Mouse (Mus musculus) erythroblast, adult 5-6 weeks (primary cell): Measurements from ENCODE around the gene Prom2. TPM values are rescaled to one million over a fixed set of nuclear protein-coding genes. Genes with fewer than 3 reads are reported as not detected.
A peak's percentile ranks its signal among the peaks of the same experiment; 100 is the strongest.

Experiments
- ATAC-seq: replicated peaks from 2 replicates; pipeline ENCODE4 v1.8.0; 2016; ENCODE audit warnings: moderate number of reproducible peaks, mild to moderate bottlenecking, moderate TSS enrichment, inconsistent platforms; ENCODE audit not compliant: poor library complexity, low FRiP score, severe bottlenecking
- total RNA-seq, 2 experiments: library from RNA; stranded (forward) in 1 of 2; stranded (reverse) in 1 of 2; fragments of 150-400 nt in 1 of 2; fragments of 200-764, 138-1000 nt in 1 of 2; gene quantifications; 2 replicates each; pipeline versions ENCODE4 v1.2.3 to v1.2.4; 2015 to 2017; ENCODE audit warnings: low replicate concordance in 2 of 2

The Prom2 gene
- total RNA-seq (2015; ENCODE audit: low replicate concordance) (not detected in 2 replicates), total RNA-seq (2017; ENCODE audit: low replicate concordance) (not detected in 2 replicates)

GRCm38 (mm10) chr2:127541185-127541584 lies at the start of gene Prom2:
Prom2 (minus strand) TSS chr2:127541467.
- ATAC-seq = no peak

- no peak for ATAC-seq
Observed at GRCm38 (mm10) chr2:127590840-127591239, 49.6 kb upstream of the Prom2 start.

- ATAC-seq = no peak
Observed at GRCm38 (mm10) chr2:127590204-127590603, 48.9 kb upstream of the Prom2 start.

GRCm38 (mm10) chr2:127588897-127589296 lies 47.6 kb upstream of the Prom2 start:
- ATAC-seq = no peak

GRCm38 (mm10) chr2:127587514-127587844 lies 46.2 kb upstream of the Prom2 start:
- peak; percentile 40 for ATAC-seq

GRCm38 (mm10) chr2:127586694-127587513 lies 45.6 kb upstream of the Prom2 start, which contains the start of the genes Zfp661 and Mrps5:
Zfp661 (minus strand) TSS chr2:127587094.
Mrps5 (plus strand) TSS chr2:127587222.
- ATAC-seq = peak; percentile 85

GRCm38 (mm10) chr2:127584436-127584858 lies 43.2 kb upstream of the Prom2 start:
- ATAC-seq = peak; percentile 68

GRCm38 (mm10) chr2:127573322-127573721 lies 32.1 kb upstream of the Prom2 start:
- ATAC-seq = no peak

GRCm38 (mm10) chr2:127559070-127559966 lies 18.1 kb upstream of the Prom2 start:
- 0 out of 2 replicates have a peak, but pooled peaks have one; percentile 55 for ATAC-seq

- no peak for ATAC-seq
Observed at GRCm38 (mm10) chr2:127551078-127551477, 9.8 kb upstream of the Prom2 start.

GRCm38 (mm10) chr2:127550446-127550845 lies 9.2 kb upstream of the Prom2 start:
- no peak for ATAC-seq

GRCm38 (mm10) chr2:127549711-127550110 lies 8.4 kb upstream of the Prom2 start:
- ATAC-seq = no peak

- ATAC-seq = peak; percentile 81
Observed at GRCm38 (mm10) chr2:127548342-127549074, 7.2 kb upstream of the Prom2 start.

- ATAC-seq = no peak
Observed at GRCm38 (mm10) chr2:127541697-127542096, 430 bp upstream of the Prom2 start.

GRCm38 (mm10) chr2:127539494-127539893 lies 1.8 kb downstream of the Prom2 start:
- no peak for ATAC-seq

GRCm38 (mm10) chr2:127537548-127537947 lies 3.7 kb downstream of the Prom2 start:
- ATAC-seq = no peak

GRCm38 (mm10) chr2:127535363-127535762 lies 5.9 kb downstream of the Prom2 start:
- no peak for ATAC-seq

GRCm38 (mm10) chr2:127532379-127532778 lies 8.9 kb downstream of the Prom2 start:
- ATAC-seq = no peak

GRCm38 (mm10) chr2:127531592-127531991 lies 9.7 kb downstream of the Prom2 start:
- no peak for ATAC-seq

- ATAC-seq = no peak
Observed at GRCm38 (mm10) chr2:127530418-127530817, 10.8 kb downstream of the Prom2 start.
